Mouse (Mus musculus) ES-E14 (cell line): ENCODE results near the gene Dus4l.

ENCODE experiments used
- CHD2 ChIP-seq: IDR thresholded peaks from 2 replicates; pipeline ENCODE4 v1.6.1; 2014; ENCODE audit warnings: mild to moderate bottlenecking, low read depth, low read length, inconsistent platforms
- HCFC1 ChIP-seq: IDR thresholded peaks from 2 replicates; pipeline ENCODE4 v1.6.1; 2012; ENCODE audit warnings: low read length, inconsistent platforms, borderline replicate concordance; ENCODE audit not compliant: insufficient read depth
- MAFK ChIP-seq: IDR thresholded peaks from 2 replicates; pipeline ENCODE4 v1.6.1; 2014; ENCODE audit warnings: mild to moderate bottlenecking, low read depth, low read length, inconsistent platforms; ENCODE audit not compliant: insufficient read depth
- ZC3H11A ChIP-seq: IDR thresholded peaks from 2 replicates; pipeline ENCODE4 v1.6.1; 2012; ENCODE audit warnings: low read depth, mild to moderate bottlenecking, inconsistent platforms, low read length, borderline replicate concordance
- ZNF384 ChIP-seq: IDR thresholded peaks from 2 replicates; pipeline ENCODE4 v1.6.1; 2012; ENCODE audit warnings: low read depth, low read length, inconsistent platforms

DNA sequence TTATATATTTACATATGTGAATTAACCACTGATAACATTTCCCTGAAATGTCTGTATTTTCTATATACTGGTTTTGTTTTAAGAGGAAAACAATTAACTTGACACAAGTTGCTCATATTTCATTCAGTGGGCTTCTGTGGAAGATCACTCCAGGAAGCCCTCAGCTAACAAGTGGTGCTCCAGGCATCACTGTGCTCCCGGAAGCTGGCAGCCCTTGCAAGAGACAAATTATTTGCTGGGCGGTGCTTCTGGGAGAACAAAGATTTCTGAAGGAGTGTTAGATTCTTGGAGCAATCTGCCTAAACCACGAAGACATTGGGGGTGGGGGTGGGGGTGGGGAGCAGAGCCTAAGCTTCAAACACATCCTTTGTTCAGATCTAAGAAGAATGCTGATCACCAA, 62.6 kb downstream of the Dus4l start:
- TF ChIP-seq MAFK (no peak), CHD2 (no peak), ZC3H11A (no peak), ZNF384 (no peak), HCFC1 (no peak)
